ENCODE assay signal across 8 mouse cellular contexts in the genomic region with DNA sequence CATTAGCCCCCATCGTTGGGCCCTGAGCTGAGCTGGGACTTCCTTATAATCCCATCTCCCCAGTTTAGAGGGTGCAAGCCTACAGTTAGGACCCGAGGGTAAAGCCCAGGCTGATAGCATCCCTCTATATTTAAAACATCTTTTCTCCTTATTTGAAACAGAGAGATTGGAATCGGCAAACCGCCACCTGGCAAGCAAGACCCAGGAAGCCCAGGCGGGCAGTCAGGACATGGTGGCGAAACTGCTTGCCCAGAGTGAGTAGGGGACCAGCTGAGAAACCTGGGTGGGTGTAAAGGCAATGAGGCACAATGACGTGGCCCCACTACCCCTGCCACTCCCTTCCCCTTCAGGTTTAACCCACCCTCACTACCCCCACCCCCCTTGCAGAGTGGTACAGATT. TPM values are rescaled to one million over a fixed set of nuclear protein-coding genes. Genes with fewer than 3 reads are reported as not detected.
DNase-seq lines count a peak whose midpoint lies in the region; ATAC-seq and TF ChIP-seq lines count a peak whose summit lies in the region.

No protein-coding gene starts in this region.

- no peak for TF ChIP-seq CTCF in forebrain, postnatal 0 days (IDR thresholded peaks at IDR 0.05; ENCODE audit: low read depth)

- no peak overlapping the region for H3K9ac ChIP-seq in forebrain, postnatal 0 days
- H3K9ac ChIP-seq in lung, embryonic 16.5 days (ENCODE audit: low read length), result peak overlapping the region; percentile 21; the same call in 1 of the 2 replicates
- H3K9ac ChIP-seq in kidney, embryonic 14.5 days (ENCODE audit: low read depth, low read length), result no peak overlapping the region
- H3K9ac ChIP-seq in stomach, embryonic 15.5 days, result no peak overlapping the region

- H3K27me3 ChIP-seq in forebrain, embryonic 10.5 days (ENCODE audit: poor library complexity, severe bottlenecking), result no peaks in the 10 kb centered on the region
- H3K27me3 ChIP-seq in forebrain, postnatal 0 days (ENCODE audit: insufficient read depth, low read length), result no peaks in the 10 kb centered on the region
- no peaks in the 10 kb centered on the region for H3K27me3 ChIP-seq in lung, embryonic 16.5 days (ENCODE audit: control insufficient read depth, insufficient read depth, low read depth, low read length)
- H3K27me3 ChIP-seq in kidney, embryonic 14.5 days (ENCODE audit: control insufficient read depth, insufficient read depth, low read length), result no peaks in the 10 kb centered on the region
- no peaks in the 10 kb centered on the region for H3K27me3 ChIP-seq in stomach, embryonic 15.5 days (replicated peaks)

- no peak overlapping the region for H3K4me2 ChIP-seq in forebrain, postnatal 0 days (ENCODE audit: low read depth)
- H3K4me2 ChIP-seq in lung, embryonic 16.5 days (ENCODE audit: low read depth, low read length), result no peak overlapping the region
- no peak overlapping the region for H3K4me2 ChIP-seq in kidney, embryonic 14.5 days (replicated peaks; ENCODE audit: low read depth, low read length)
- H3K4me2 ChIP-seq in stomach, embryonic 15.5 days, result no peak overlapping the region

- no peak for DNase-seq in forebrain, embryonic 10.5 days (ENCODE audit: extremely low spot score, low spot score)
- no peak for DNase-seq in forebrain, postnatal 0 days
- no peak for DNase-seq in lung, postnatal 25 days (ENCODE audit: low spot score)
- no peak for DNase-seq in left cerebral cortex, postnatal 14 days (ENCODE audit: low spot score in 2 of 2)

- ATAC-seq in forebrain, postnatal 0 days, result no peak
- no peak for ATAC-seq in lung, embryonic 16.5 days (ENCODE audit: low read depth)
- no peak for ATAC-seq in kidney, embryonic 14.5 days (ENCODE audit: low FRiP score, low TSS enrichment)
- no peak for ATAC-seq in stomach, embryonic 15.5 days (ENCODE audit: insufficient read depth, low FRiP score, low read depth)
- ATAC-seq in CD4-positive, CD25-positive, alpha-beta regulatory T cell, adult 4 months, result no peak

- H3K4me1 ChIP-seq in forebrain, embryonic 10.5 days, result peaks cover 92% of the 10 kb centered on the region
- H3K4me1 ChIP-seq in forebrain, postnatal 0 days (ENCODE audit: insufficient read depth), result peaks cover 42% of the 10 kb centered on the region
- H3K4me1 ChIP-seq in lung, embryonic 16.5 days (replicated peaks; ENCODE audit: control insufficient read depth, insufficient read depth, low read length), result peaks cover 71% of the 10 kb centered on the region
- peaks cover 66% of the 10 kb centered on the region for H3K4me1 ChIP-seq in kidney, embryonic 14.5 days (ENCODE audit: control insufficient read depth, insufficient read depth, low read length)
- H3K4me1 ChIP-seq in stomach, embryonic 15.5 days, result peaks cover 74% of the 10 kb centered on the region

- WGBS in forebrain, embryonic 10.5 days, result 78% methylated on average over 7 of the region's 7 CpGs
- WGBS in forebrain, postnatal 0 days, result 62% methylated on average over 7 of the region's 7 CpGs
- 77% methylated on average over 7 of the region's 7 CpGs for WGBS in lung, embryonic 16.5 days
- 84% methylated on average over 7 of the region's 7 CpGs for WGBS in kidney, embryonic 14.5 days
- WGBS in stomach, embryonic 15.5 days, result 74% methylated on average over 7 of the region's 7 CpGs

- peak overlapping the region; percentile 82 for H3K27ac ChIP-seq in forebrain, embryonic 10.5 days
- H3K27ac ChIP-seq in forebrain, postnatal 0 days (ENCODE audit: low read depth, low read length), result no peak overlapping the region
- H3K27ac ChIP-seq in lung, embryonic 16.5 days (ENCODE audit: low read length), result peak overlapping the region; percentile 90
- peak overlapping the region; percentile 78; the same call in 1 of the 2 replicates for H3K27ac ChIP-seq in kidney, embryonic 14.5 days (ENCODE audit: low read depth, low read length)
- H3K27ac ChIP-seq in stomach, embryonic 15.5 days, result peak overlapping the region; percentile 82; the same call in 1 of the 2 replicates

- H3K4me3 ChIP-seq in forebrain, embryonic 10.5 days, result peak overlapping the region; percentile 37; the same call in 1 of the 2 replicates
- H3K4me3 ChIP-seq in forebrain, postnatal 0 days (ENCODE audit: low read depth, low read length), result no peak overlapping the region
- H3K4me3 ChIP-seq in lung, embryonic 16.5 days (ENCODE audit: low read length), result no peak overlapping the region
- H3K4me3 ChIP-seq in kidney, embryonic 14.5 days (ENCODE audit: low read length), result no peak overlapping the region
- no peak overlapping the region for H3K4me3 ChIP-seq in stomach, embryonic 15.5 days (replicated peaks)

- H3K36me3 ChIP-seq in forebrain, embryonic 10.5 days (replicated peaks), result peaks cover 100% of the 10 kb centered on the region
- peaks cover 78% of the 10 kb centered on the region for H3K36me3 ChIP-seq in forebrain, postnatal 0 days (ENCODE audit: insufficient read depth)
- peaks cover 75% of the 10 kb centered on the region for H3K36me3 ChIP-seq in lung, embryonic 16.5 days (ENCODE audit: control insufficient read depth, insufficient read depth, low read length)
- peaks cover 94% of the 10 kb centered on the region for H3K36me3 ChIP-seq in kidney, embryonic 14.5 days (ENCODE audit: control insufficient read depth, insufficient read depth, low read length)
- peaks cover 69% of the 10 kb centered on the region for H3K36me3 ChIP-seq in stomach, embryonic 15.5 days

- H3K9me3 ChIP-seq in forebrain, embryonic 10.5 days, result no peaks in the 10 kb centered on the region
- H3K9me3 ChIP-seq in forebrain, postnatal 0 days (ENCODE audit: low read length), result no peaks in the 10 kb centered on the region
- H3K9me3 ChIP-seq in lung, embryonic 16.5 days (ENCODE audit: control insufficient read depth, low read length), result no peaks in the 10 kb centered on the region
- H3K9me3 ChIP-seq in kidney, embryonic 14.5 days (ENCODE audit: control insufficient read depth, low read length), result no peaks in the 10 kb centered on the region
- H3K9me3 ChIP-seq in stomach, embryonic 15.5 days, result no peaks in the 10 kb centered on the region

- intact Hi-C loops in left cerebral cortex, postnatal 14 days (cut with DNase I), result no loop called here

RNA-seq across cellular contexts. Expression of gene Amotl2, which starts 8.5 kb away (rescaled TPM):
- 49.9 and 51.9 TPM in 2 replicates for polyA plus RNA-seq in forebrain, embryonic 10.5 days (2016; fragmentation: Nextera tagmentation; extraction: Ambion mirVana)
- total RNA-seq in forebrain, postnatal 0 days (2014; rRNA removed), result 85.8 and 106 TPM in 2 replicates
- 24.8 and 27.6 TPM in 2 replicates for polyA plus RNA-seq in forebrain, postnatal 0 days (2015; fragmentation: Nextera tagmentation; extraction: Ambion mirVana)
- 37.6 and 40.1 TPM in 2 replicates for polyA plus RNA-seq in lung, embryonic 16.5 days (2015; fragmentation: Nextera tagmentation; extraction: Ambion mirVana)
- polyA plus RNA-seq in kidney, embryonic 14.5 days (2014; fragmentation: Nextera tagmentation; extraction: Ambion mirVana), result 20.8 and 30.1 TPM in 2 replicates
- 35.3 and 37.7 TPM in 2 replicates for polyA plus RNA-seq in stomach, embryonic 15.5 days (2015; fragmentation: Nextera tagmentation; extraction: Ambion mirVana)
- polyA plus RNA-seq in CD4-positive, CD25-positive, alpha-beta regulatory T cell, adult 4 months (2017; shearing (Covaris generic)), result not detected
- 10 to 100 TPM; 16.7 to 19.5 TPM for total RNA-seq in left cerebral cortex, postnatal 14 days (2021)

Comparison
In these comparisons a context has a peak if more than half of its experiments do, and no peak if none do; other contexts are left out.
1. RNA of gene Amotl2, which starts 8.5 kb away (polyA plus RNA-seq): 49.9 to 51.9 TPM in forebrain, embryonic 10.5 days, 37.6 to 40.1 TPM in lung, embryonic 16.5 days, 35.3 to 37.7 TPM in stomach, embryonic 15.5 days, 20.8 to 30.1 TPM in kidney, embryonic 14.5 days and 24.8 to 27.6 TPM in forebrain, postnatal 0 days; not detected in CD4-positive, CD25-positive, alpha-beta regulatory T cell, adult 4 months; every median in the first group is over 10 times any median in the second.